Mouse (Mus musculus) layer of hippocampus, adult 18-20 months (tissue): ENCODE data around the gene Tenm2. TPM values are rescaled to one million over a fixed set of nuclear protein-coding genes. Genes with fewer than 3 reads are reported as not detected.

Experiments
- DNase-seq, 2 experiments: peaks; one replicate each; pipeline ENCODE4 v3.0.0; 2022; ENCODE audit warnings: low spot score in 2 of 2
- total RNA-seq, 2 experiments: library from RNA; stranded (reverse); gene quantifications; 2 replicates each; pipeline ENCODE4 v1.2.3; 2021

Gene Tenm2
- total RNA-seq, 2 experiments from 2014 or later: 139 to 145 TPM

DNA sequence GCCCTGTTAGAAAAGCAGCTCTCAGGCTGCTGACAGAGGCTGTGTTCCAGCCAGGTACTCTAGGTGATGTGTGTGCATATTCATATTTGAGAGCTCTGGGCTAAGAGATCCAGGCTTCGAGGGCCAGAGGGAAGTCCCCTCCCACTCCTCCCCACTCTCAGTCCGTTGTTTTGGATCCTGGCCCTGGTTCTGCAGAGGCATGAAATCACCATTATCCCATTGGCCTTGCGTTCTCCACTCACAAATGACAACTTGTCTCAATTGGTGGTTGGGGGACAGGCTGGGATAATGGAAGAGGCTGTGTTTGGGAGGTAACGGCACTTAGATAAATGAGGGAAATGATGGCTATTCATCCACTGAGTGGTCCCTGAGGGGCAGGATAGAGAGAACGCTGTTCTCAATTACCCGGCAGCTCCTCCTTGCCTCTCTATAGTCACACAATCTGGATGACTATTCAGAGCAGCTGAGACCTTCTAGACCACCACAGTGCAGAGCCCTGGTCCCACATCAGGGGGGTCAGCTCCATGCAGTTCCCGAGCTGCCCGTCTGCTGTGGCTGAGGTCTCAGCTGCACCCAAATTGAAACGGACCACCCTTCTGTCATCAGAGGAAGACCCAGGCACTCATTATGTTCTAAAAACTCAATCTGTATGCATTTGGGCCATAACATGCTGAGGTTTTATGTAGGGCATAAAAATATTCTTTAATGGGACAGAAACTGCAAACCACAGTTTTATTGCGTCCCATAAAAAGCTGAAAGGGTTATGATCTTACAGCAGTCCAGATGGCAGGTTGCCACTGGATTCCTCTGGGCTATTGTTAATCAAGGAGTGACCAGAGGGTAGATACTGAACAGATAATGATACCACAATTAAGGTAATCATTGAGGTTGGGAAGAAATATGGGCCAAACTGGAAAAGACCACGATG is 1226.2 kb downstream of the Tenm2 start:
- no peak for DNase-seq

DNA sequence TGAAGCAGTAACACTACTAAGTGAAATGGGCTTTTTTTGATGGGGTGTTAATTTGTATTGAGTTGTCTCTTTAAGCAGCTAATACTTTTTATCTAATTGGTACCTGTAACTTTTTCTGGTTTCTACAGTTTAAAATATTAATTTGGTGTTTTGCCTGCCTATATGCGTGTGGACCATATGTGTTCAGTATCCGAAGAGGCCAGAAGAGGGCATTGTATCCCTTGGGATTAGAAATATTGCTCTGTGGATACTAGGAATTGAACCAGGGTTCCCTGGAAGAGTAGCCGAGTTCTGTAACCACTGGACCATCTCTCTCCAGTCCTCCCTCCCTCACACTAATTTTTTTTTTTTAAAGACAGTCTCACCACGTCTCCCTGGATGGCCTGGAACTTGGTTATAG is 1232.9 kb downstream of the Tenm2 start:
- DNase-seq: no peak

GRCm38 (mm10) chr11:36001282-36001970 is 1234.3 kb downstream of the Tenm2 start:
- DNase-seq: peak; percentile 92 to 97

DNA sequence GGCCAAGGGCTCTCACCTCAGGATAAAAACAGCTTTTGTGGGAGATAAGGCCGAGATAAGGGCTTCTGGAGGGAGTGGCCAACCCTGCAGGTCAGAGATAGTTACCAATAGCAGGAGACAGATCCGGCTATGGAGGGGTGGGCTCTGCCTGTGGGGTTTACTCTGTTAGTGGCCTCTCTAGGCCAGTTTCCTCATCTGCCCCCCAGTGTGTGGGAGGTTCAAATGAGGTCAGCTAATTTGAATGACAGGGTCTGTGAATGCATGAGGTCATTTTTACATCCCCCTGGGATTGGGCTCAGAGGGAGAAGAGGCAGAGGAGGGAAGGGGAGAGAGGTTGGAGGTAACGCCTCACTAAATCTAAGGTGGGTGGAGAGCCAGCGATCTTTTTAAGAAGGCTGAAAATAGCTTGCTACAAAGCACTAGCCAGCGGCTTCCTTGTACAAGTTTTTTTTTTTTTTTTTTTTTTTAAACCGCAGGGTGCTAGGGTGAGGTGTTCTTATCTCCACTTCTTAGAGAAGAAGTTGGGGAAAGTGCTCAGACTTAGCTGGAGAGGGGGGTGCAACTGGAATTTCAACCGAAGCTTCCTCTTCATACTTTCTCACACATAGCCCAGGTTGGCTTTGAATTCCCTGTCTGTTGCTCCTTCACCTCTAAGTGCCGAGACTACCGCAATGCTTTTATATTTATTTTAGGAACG is 1235.0 kb downstream of the Tenm2 start:
- no peak for DNase-seq

DNA sequence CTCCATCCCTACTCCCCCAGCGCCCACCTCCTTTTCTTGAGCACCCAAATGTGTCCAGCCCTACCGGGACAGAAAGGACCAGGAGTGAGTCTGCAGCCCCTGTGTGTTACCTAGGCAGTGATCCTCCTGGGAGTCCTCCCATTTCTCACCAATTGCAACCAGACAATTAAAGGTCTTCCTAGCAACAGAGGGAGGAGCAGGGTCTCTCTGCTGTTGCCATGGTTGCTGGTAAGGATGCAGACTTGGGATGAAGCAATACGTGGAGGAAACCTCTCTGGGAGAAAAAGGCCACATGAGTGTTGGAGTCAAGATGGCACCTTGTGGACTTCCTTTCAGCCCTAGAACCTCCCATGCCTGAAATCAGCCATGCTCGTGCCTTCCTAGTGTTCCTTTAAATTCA is 1235.7 kb downstream of the Tenm2 start:
- no peak for DNase-seq

DNA sequence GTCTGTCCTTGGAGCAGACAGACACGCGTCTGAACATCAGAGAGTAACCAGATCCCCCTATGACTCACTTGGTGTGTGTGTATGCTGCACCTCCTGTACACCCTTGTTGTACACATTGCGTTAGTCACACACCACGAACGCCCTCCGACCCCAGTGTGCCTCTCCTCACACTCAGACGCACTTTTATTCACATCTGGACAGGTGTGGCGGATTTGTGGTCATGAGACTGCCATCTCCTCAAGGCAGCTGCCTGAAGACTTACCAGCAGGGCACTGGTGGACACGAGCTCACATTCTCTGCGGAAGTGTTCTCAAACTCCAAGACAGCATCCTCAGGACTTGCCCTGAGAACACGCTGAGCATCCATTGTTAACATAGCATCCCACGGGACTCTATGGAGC is 1237.7 kb downstream of the Tenm2 start:
- no peak for DNase-seq

GRCm38 (mm10) chr11:35995310-35995709 is 1240.5 kb downstream of the Tenm2 start:
- DNase-seq: no peak

- peak; percentile 53 to 68 for DNase-seq
These were observed 1243.9 kb downstream of the Tenm2 start for GRCm38 (mm10) chr11:35991846-35992245.

DNA sequence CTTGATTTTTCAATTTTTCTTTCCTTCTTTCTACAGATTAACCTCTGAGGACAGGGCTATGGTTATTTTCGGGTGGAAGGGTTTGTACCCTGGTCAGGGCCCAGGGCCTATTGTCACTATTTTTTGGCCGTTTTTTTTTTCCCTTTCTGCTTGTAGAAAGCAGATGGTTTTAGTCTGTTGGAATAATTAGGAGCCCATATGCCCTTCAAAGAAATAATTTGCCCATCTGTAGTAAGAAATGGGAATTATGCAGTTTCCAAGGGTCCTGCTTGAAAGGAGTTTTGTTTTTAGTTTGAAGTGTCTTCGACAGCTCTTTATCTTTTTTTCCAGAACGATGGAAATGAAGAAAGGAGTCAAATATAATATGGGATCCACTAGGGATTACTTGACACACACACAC is 1245.8 kb downstream of the Tenm2 start:
- no peak for DNase-seq

DNA sequence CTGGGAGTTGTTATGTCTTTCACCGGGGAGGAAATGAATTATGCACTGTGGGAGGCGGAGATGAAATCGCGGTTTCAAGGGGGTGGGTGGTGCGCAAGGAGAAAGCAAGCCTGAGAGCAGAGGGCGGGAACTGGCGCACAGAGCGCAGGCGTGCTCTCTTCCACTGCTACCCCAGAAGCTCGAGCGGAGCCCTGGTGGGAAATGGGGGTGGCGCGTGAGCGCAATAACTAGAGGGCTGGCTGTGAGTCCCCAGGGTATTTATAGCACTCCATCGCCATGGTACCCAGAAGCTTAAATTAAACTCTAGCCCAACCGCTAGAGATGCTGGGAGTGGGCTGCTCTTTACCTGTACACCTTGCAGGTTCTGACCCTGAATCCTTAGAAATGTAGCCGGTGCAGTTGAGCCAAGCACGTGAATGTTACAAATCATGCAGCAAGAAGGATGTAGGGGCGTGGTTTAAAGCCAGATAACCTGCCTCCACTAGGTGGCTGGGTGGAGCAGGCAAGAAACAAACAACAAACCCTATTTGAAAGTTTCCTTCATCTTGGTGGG is 1249.8 kb downstream of the Tenm2 start:
- peak; percentile 85 to 91 for DNase-seq

GRCm38 (mm10) chr11:35982734-35983133 is 1253.0 kb downstream of the Tenm2 start:
- DNase-seq: no peak

- peak; percentile 54 to 77 for DNase-seq
These were observed 1255.3 kb downstream of the Tenm2 start, which contains the start of gene Wwc1 for GRCm38 (mm10) chr11:35980411-35980917. Gene Wwc1 (minus strand): TSS chr11:35980527.

- peak in 1 of 2 experiments; percentile 34 for DNase-seq
These were observed 1255.9 kb downstream of the Tenm2 start for GRCm38 (mm10) chr11:35979733-35980410.

GRCm38 (mm10) chr11:35979266-35979732 is 1256.5 kb downstream of the Tenm2 start:
- DNase-seq: no peak

- DNase-seq: no peak
These were observed 1258.0 kb downstream of the Tenm2 start for GRCm38 (mm10) chr11:35977796-35978195.

DNA sequence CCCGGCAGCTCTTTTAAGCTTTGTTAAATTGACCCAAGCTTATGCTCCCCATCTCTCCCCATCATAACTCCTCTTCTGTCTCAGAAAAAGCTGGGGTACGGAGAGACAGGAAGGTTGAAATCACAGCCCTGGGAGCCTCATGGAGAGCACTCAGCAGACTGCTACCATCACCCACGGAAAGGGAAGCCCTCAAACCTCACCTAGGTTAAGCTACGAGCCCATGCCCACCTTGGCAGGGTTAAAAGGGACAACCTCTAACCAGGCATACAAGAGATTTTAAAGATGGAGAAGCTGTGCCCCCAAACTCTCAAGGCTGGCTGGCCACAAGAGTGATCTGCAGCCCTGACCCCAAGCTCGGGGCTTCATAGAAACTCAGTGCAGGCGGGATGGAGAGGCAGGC is 1258.7 kb downstream of the Tenm2 start:
- no peak for DNase-seq

GRCm38 (mm10) chr11:35976482-35976881 is 1259.3 kb downstream of the Tenm2 start:
- peak; percentile 48 to 49 for DNase-seq

- no peak for DNase-seq
These were observed 1260.9 kb downstream of the Tenm2 start for GRCm38 (mm10) chr11:35974632-35975450.

- no peak for DNase-seq
These were observed 1262.6 kb downstream of the Tenm2 start for GRCm38 (mm10) chr11:35973135-35973534.
